Mouse (Mus musculus) midbrain, postnatal 0 days (tissue): ENCODE measurements at regions not wholly inside any gene's neighbourhood (a gene's known extent, or its start where the extent isn't known, plus 50 kb on each side); places are given as distances from the start of the nearest gene placed in this dataset.

Source experiments
- ATAC-seq: fragments of 200-750 bp; cut with Nextera tagmentation; 2 replicates; pipeline ENCODE4 v1.8.0; 2017; ENCODE audit warnings: moderate number of reproducible peaks, mild to moderate bottlenecking, moderate TSS enrichment, moderate library complexity; ENCODE audit not compliant: low FRiP score
- DNase-seq: peaks from one replicate; pipeline ENCODE4 v3.0.0-alpha.2; 2015; ENCODE audit warnings: low spot score
- H3K27ac ChIP-seq: fragments of 300-500 bp; sonication (generic); 2 replicates; pipeline ENCODE4 v1.5.1; 2014; ENCODE audit warnings: low read depth, mild to moderate bottlenecking, low read length, mixed read lengths
- H3K27me3 ChIP-seq: fragments of 300-500 bp; sonication (generic); 2 replicates; pipeline ENCODE4 v1.6.1; 2014; ENCODE audit warnings: low read length, control low read depth, mixed read lengths; ENCODE audit not compliant: insufficient read depth
- H3K36me3 ChIP-seq: fragments of 300-500 bp; sonication (generic); 2 replicates; pipeline ENCODE4 v1.6.1; 2014; ENCODE audit warnings: low read length, control low read depth, mixed read lengths; ENCODE audit not compliant: insufficient read depth
- H3K4me1 ChIP-seq: fragments of 300-500 bp; sonication (generic); 2 replicates; pipeline ENCODE4 v1.6.1; 2014; ENCODE audit warnings: mild to moderate bottlenecking, control low read depth, antibody characterized with exemption, low read length, mixed read lengths; ENCODE audit not compliant: insufficient read depth
- H3K4me2 ChIP-seq: fragments of 300-500 bp; sonication (generic); 2 replicates; pipeline ENCODE4 v1.6.1; 2014; ENCODE audit warnings: low read depth, mild to moderate bottlenecking, low read length, mixed read lengths; ENCODE audit not compliant: poor library complexity, severe bottlenecking
- H3K4me3 ChIP-seq: fragments of 300-500 bp; sonication (generic); 2 replicates; pipeline ENCODE4 v1.5.1; 2014; ENCODE audit warnings: low read depth, mild to moderate bottlenecking, low read length, moderate library complexity
- H3K9ac ChIP-seq: fragments of 300-500 bp; sonication (generic); replicated peaks from 2 replicates; pipeline ENCODE4 v1.6.1; 2014; ENCODE audit warnings: mild to moderate bottlenecking, low read length, moderate library complexity, mixed read lengths; ENCODE audit not compliant: poor library complexity, severe bottlenecking
- H3K9me3 ChIP-seq: fragments of 300-500 bp; sonication (generic); 2 replicates; pipeline ENCODE4 v1.6.1; 2016; ENCODE audit warnings: low read length, control low read depth
- CTCF ChIP-seq: IDR thresholded peaks from 2 replicates; pipeline ENCODE4 v1.5.1; 2016; ENCODE audit warnings: antibody characterized with exemption, mild to moderate bottlenecking
- WGBS: fragments of 180-500 bp; shearing (Covaris S2); extraction: QIAGEN DNeasy Blood & Tissue Kit; methylation state at CpG from one replicate; pipeline ENCODE4 v1.1.7; 2014; 5-methylcytosine and 5-hydroxymethylcytosine counted together

DNA sequence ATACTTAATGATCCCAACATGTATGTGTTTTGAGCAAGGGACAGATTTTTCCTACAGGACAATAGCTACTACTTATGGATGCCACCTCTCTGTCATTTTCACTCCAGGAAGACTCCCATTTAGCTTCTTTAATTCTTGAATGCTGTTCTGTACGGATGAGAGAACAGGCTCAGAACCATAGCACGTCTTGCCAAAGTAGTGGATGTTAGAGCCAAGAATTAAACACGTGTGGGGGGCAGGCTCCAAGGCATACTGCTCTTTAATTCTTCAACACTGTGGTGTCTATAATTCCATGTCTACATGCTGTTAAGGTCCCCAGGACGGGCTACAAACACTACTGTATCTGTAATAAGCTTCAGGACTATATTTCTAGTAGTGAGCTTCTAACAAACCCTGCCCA lies 74.7 kb upstream of the Ssbp2 start:
- H3K27me3 ChIP-seq: no peaks in the 10 kb centered on the region
- no peak overlapping the region for H3K4me3 ChIP-seq
- no peaks in the 10 kb centered on the region for H3K36me3 ChIP-seq
- no peak overlapping the region for H3K4me2 ChIP-seq
- TF ChIP-seq CTCF: no peak
- DNase-seq: peak; percentile 37
- no peaks in the 10 kb centered on the region for H3K4me1 ChIP-seq
- H3K9me3 ChIP-seq: no peaks in the 10 kb centered on the region
- no peak for ATAC-seq
- no peak overlapping the region for H3K27ac ChIP-seq
- no peak overlapping the region for H3K9ac ChIP-seq
- 47% methylated on average over 4 of the region's 4 CpGs for WGBS

DNA sequence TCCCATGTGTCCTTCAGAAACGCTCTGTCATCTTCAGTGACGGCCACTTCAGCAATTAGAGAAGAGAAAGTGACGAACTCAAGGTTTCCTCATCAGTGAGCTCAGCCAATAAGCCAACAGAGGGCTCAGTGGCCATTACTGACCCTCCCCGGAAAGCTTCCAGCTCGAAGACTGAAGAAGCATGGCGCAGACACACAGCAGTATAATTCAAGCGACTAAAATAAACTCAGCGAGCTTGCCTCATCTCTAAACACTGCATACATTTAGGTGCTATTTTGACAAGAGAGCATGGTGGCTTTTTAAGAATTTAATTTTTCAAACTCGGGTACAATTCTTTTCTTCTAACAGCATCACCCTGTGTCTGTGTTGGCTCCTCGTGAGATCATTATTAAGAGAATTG lies 72.2 kb upstream of the Ssbp2 start:
- Histone ChIP-seq H3K9me3 (no peaks in the 10 kb centered on the region), H3K27me3 (no peaks in the 10 kb centered on the region), H3K9ac (no peak overlapping the region), H3K4me3 (no peak overlapping the region), H3K4me2 (no peak overlapping the region), H3K27ac (no peak overlapping the region), H3K36me3 (no peaks in the 10 kb centered on the region), H3K4me1 (no peaks in the 10 kb centered on the region; the same call in 1 of the 2 replicates)
- ATAC-seq (no peak), DNase-seq (no peak)
- WGBS: 75% methylated on average over 10 of the region's 10 CpGs
- TF ChIP-seq CTCF: no peak

DNA sequence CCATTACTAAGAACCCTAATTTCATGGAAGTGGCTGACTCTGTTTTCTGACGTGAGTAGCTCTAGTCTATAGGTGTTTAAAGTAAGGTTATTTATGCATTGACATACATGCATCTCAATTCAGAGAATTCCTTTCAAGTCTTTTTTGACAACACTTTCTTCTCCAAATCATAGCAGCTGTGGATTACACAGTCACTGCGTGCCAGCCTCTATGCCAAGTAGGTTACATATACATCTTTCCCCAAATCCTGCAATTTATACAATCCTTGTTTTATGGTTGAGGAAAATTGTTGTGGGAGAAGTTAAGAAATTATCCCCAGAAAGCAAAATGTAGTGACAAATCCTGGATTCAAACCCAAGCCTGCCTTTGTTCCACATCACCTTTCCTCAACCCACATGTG lies 56.5 kb upstream of the Ssbp2 start:
- no peak overlapping the region for H3K4me2 ChIP-seq
- H3K27ac ChIP-seq: no peak overlapping the region
- no peaks in the 10 kb centered on the region for H3K9me3 ChIP-seq

DNA sequence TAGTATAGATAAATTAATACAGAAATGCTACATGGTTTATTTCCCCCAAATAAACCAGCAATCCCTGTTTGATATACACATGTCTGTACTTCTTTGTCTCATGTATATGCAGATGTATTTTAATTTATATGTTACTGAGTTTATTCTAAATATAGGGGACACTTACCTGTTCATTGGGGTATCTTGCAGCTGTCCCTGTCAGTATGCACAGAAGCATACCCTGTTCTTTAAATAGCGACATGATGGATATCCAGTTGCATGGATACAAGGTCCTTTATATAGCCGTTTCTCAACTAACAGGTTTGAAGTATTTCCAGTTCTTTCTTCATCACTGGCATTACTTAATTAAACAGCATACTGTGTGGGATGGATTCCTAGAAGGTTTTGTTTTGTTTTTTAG lies 55.1 kb upstream of the Ssbp2 start:
- no peak for DNase-seq
- WGBS: 93% methylated on average over 2 of the region's 2 CpGs
- no peak for ATAC-seq

More for the DNA sequence above, 56.5 kb upstream of the Ssbp2 start:
- Histone ChIP-seq H3K4me3 (no peak overlapping the region), H3K9ac (no peak overlapping the region), H3K36me3 (no peaks in the 10 kb centered on the region), H3K4me1 (no peaks in the 10 kb centered on the region), H3K27me3 (no peaks in the 10 kb centered on the region)
- no peak for TF ChIP-seq CTCF
- no peak for ATAC-seq
- 86% methylated on average over 2 of the region's 2 CpGs for WGBS
- no peak for DNase-seq

DNA sequence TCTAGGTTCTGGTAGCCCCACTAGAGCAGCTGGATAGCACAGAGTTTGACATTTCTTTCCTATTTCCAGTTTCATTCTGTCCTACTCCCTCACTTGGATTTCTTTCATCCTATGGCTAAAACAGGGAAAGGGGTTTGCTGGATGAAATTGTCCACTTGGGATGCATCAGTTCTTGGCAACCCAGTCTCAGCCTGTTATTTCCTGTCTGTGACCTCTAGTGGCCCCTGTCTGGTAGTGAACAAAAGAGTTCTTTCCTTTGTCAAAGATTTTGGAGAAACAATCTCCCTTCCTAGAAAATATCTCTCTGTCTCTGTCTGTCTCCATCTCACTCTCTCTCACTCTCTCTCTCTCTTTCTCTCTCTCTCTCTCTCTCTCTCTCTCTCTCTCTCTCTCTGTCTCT lies 50.0 kb upstream of the Ssbp2 start:
- no peak overlapping the region for H3K27ac ChIP-seq
- no peak for DNase-seq
- ATAC-seq: no peak
- H3K9ac ChIP-seq: no peak overlapping the region
- no peaks in the 10 kb centered on the region for H3K4me1 ChIP-seq
- no peak overlapping the region for H3K4me3 ChIP-seq
- H3K4me2 ChIP-seq: no peak overlapping the region
- H3K9me3 ChIP-seq: no peaks in the 10 kb centered on the region
- no peaks in the 10 kb centered on the region for H3K27me3 ChIP-seq
- no peaks in the 10 kb centered on the region for H3K36me3 ChIP-seq
- TF ChIP-seq CTCF: no peak

More for the DNA sequence above, 55.1 kb upstream of the Ssbp2 start:
- Histone ChIP-seq H3K9me3 (no peaks in the 10 kb centered on the region), H3K27ac (no peak overlapping the region), H3K9ac (no peak overlapping the region), H3K4me2 (no peak overlapping the region), H3K4me3 (no peak overlapping the region), H3K4me1 (no peaks in the 10 kb centered on the region), H3K36me3 (no peaks in the 10 kb centered on the region), H3K27me3 (no peaks in the 10 kb centered on the region)
- TF ChIP-seq CTCF: no peak
